Mouse (Mus musculus) myocyte (in vitro differentiated cells): ENCODE measurements around the gene Uqcrc1.

Experiments
- E2F4 ChIP-seq: IDR thresholded peaks from one replicate; pipeline ENCODE4 v1.6.1; 2011; ENCODE audit warnings: mild to moderate bottlenecking, control low read depth, moderate library complexity; ENCODE audit not compliant: insufficient read depth
- MAX ChIP-seq: IDR thresholded peaks from one replicate; pipeline ENCODE4 v1.6.1; 2011; ENCODE audit warnings: low read depth, mild to moderate bottlenecking, control low read depth
- MYOD1 ChIP-seq, 3 experiments: IDR thresholded peaks; one replicate each; pipeline ENCODE4 v1.6.1; 2011; ENCODE audit warnings: control low read depth in 2 of 3, low read depth in 2 of 3, mild to moderate bottlenecking in 2 of 3, moderate library complexity in 1 of 3; ENCODE audit not compliant: insufficient read length in 2 of 3, control insufficient read depth in 1 of 3
- POLR2A ChIP-seq: IDR thresholded peaks from one replicate; pipeline ENCODE4 v1.6.1; 2011; ENCODE audit warnings: low read depth, mild to moderate bottlenecking, control low read depth, moderate library complexity; ENCODE audit not compliant: insufficient read length
- POLR2AphosphoS2 ChIP-seq: IDR thresholded peaks from one replicate; pipeline ENCODE4 v1.6.1; 2011; ENCODE audit warnings: low read depth, control low read depth; ENCODE audit not compliant: insufficient read length
- REST ChIP-seq: IDR thresholded peaks from one replicate; pipeline ENCODE4 v1.6.1; 2011; ENCODE audit warnings: mild to moderate bottlenecking, control low read depth, moderate library complexity; ENCODE audit not compliant: insufficient read depth, insufficient read length
- TCF12 ChIP-seq: IDR thresholded peaks from one replicate; pipeline ENCODE4 v1.6.1; 2011; ENCODE audit warnings: mild to moderate bottlenecking, control low read depth; ENCODE audit not compliant: poor library complexity, insufficient read depth, severe bottlenecking
- USF1 ChIP-seq: IDR thresholded peaks from one replicate; pipeline ENCODE4 v1.6.1; 2011; ENCODE audit warnings: low read depth, mild to moderate bottlenecking, control low read depth, moderate library complexity

- TF ChIP-seq MAX, result no peak
- no peak for TF ChIP-seq POLR2A
- TF ChIP-seq REST, result no peak
- TF ChIP-seq MYOD1 (IDR thresholded peaks at IDR 0.05; ENCODE audit: control insufficient read depth in 1 of 3, insufficient read length in 2 of 3, low read depth in 2 of 3), result peak in 2 of 3 experiments; percentile 32 to 41
- TF ChIP-seq POLR2AphosphoS2, result no peak
- TF ChIP-seq E2F4, result no peak
- no peak for TF ChIP-seq TCF12
- TF ChIP-seq USF1, result no peak
These were observed 18.8 kb downstream of the Uqcrc1 start for GRCm38 (mm10) chr9:108955241-108955640.
